Mouse (Mus musculus): ENCODE measurements at regions not wholly inside any gene's neighbourhood (a gene's known extent, or its start where the extent isn't known, plus 50 kb on each side); places are given as distances from the start of the nearest gene placed in this dataset.

GRCm38 (mm10) chr2:75324146-75324749 is 334.8 kb upstream of the Hnrnpa3 start:
- CTCF ChIA-PET, result no interaction called here

DNA sequence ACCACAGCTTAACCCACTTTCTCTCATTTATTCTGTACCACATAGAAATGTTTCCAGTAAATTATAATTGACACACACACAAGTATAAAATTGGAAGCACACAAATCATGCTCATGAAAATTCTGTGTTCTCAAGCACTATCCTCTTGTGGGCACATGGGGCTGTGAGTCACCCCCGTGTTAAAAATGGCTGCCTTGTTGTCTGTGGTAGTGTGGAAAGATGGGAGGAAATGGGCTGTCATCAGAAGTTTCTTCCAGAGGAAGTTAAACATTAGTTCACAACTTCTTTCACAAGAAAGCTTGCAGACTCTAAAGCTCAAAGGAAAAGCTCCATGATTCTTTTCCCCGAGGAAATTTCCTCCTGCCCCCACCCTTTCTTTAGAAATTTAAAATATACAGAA is 329.5 kb upstream of the Hnrnpa3 start:
- CTCF ChIA-PET, result no interaction called here

GRCm38 (mm10) chr2:75341310-75341709 is 317.8 kb upstream of the Hnrnpa3 start:
- CTCF ChIA-PET, result no interaction called here

GRCm38 (mm10) chr2:75341726-75342280 is 317.3 kb upstream of the Hnrnpa3 start:
- CTCF ChIA-PET, result no interaction called here

DNA sequence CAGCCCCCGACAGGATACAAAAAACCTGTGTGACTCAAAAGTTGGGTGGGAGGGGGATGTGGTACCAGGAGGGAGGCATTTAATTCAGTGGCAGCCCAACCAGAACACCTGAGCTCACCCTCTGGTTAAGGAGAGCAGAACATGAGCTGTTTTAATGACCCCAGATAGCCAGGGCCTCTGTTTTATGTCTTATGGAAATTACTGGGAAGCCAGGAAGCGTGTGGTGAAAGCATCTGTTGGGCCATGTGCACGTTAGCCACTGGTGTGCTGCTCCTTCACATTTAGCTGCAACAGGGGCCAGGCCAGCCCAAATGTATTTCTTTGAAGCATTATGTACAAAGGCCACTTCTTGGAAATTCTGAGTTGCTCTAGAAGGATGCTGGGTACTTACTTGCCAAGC is 308.2 kb upstream of the Hnrnpa3 start:
- CTCF ChIA-PET, result no interaction called here

DNA sequence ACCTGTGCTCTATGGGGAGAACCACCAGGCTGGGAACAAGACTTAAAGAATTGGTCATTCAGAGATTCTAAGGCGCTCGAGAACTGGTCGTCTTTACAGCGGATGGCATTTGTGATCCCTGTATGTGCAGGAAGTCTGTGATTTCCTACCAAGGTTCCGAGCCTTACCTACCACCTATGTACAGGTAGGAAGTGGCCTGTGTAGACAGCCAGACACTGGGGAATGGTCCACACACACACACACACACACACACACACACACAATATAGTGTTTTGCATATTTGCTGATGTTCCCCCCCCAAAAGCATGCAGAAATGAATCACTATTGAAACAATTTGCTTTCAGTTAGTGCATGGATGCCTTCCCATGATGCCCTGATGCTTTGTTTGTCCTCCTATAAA is 307.1 kb upstream of the Hnrnpa3 start:
- CTCF ChIA-PET, result no interaction called here

- CTCF ChIA-PET, result no interaction called here
Measured at GRCm38 (mm10) chr2:75352564-75352963, 306.5 kb upstream of the Hnrnpa3 start.

- CTCF ChIA-PET, result no interaction called here
Measured at GRCm38 (mm10) chr2:75356691-75357375, 302.2 kb upstream of the Hnrnpa3 start.

- CTCF ChIA-PET, result no interaction called here
Measured at GRCm38 (mm10) chr2:75357516-75357915, 301.5 kb upstream of the Hnrnpa3 start.

GRCm38 (mm10) chr2:75360936-75361335 is 298.1 kb upstream of the Hnrnpa3 start:
- CTCF ChIA-PET, result no interaction called here

DNA sequence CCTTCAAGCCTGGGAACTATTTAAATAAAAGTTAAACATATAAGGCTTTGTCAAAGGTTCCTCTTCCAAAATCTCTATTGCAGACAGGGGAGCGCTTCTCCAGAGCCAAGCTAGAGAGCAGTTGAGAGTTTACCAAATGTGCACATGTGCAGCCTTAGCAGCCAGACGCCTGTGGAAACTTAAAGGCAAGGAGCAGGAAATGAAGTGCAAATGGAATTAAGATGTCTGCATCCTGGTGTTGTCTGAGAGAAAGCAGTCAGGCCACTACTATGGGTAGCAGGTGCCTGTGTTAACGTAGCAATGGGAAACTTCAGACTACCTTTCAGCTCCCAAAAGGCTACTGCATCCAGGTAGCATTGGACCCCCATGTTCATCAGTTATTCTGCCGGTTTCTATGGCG is 282.4 kb upstream of the Hnrnpa3 start:
- CTCF ChIA-PET, result no interaction called here

- CTCF ChIA-PET, result no interaction called here
Measured at GRCm38 (mm10) chr2:75385551-75386263, 273.4 kb upstream of the Hnrnpa3 start.

DNA sequence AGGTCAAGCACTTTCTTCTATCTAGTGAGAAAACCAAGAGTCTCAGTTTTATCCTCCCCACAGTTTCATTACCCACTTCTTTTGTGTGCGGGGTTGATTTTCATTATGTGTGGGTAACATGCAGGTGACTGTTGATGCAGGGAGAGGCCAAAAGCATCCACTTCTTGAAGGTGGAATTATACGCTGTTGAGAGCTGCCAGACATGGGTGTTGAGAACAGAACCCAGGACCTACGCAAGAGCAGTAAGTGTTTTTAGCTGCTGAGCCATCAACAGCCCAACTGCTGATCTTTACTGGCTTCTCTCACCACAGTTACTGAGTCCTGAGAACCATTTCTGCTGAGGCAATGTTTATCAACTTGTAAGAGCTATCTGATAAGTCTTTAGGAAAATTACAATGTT is 272.4 kb upstream of the Hnrnpa3 start:
- CTCF ChIA-PET, result no interaction called here

DNA sequence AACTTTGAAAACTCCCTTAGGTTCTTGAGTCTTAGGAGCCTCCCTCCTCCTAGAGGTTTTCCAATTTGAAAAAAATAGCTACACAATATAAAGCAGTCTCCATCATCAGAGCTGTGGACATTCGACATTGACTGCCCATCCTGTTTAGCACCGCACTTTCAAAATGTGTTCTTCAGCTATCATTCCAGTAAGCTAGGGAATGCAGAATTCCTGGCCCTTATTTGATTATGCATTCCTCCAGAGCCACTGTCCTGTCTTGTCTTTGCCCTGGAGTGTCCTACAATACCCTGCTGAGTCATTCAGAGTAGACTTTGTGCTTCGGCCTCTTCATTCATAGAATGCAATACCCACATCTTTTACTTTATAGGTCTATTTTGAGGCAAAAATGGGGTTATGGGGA is 267.0 kb upstream of the Hnrnpa3 start:
- CTCF ChIA-PET, result no interaction called here

- CTCF ChIA-PET, result no interaction called here
Measured at GRCm38 (mm10) chr2:75394928-75395673, 264.0 kb upstream of the Hnrnpa3 start.

- CTCF ChIA-PET, result no interaction called here
Measured at GRCm38 (mm10) chr2:75396016-75396415, 263.0 kb upstream of the Hnrnpa3 start.

- CTCF ChIA-PET, result no interaction called here
Measured at GRCm38 (mm10) chr2:75400291-75400870, 258.7 kb upstream of the Hnrnpa3 start.

GRCm38 (mm10) chr2:75403791-75404190 is 255.3 kb upstream of the Hnrnpa3 start:
- CTCF ChIA-PET, result no interaction called here

GRCm38 (mm10) chr2:75405524-75406214 is 253.4 kb upstream of the Hnrnpa3 start:
- CTCF ChIA-PET, result no interaction called here

- CTCF ChIA-PET, result no interaction called here
Measured at GRCm38 (mm10) chr2:75406721-75407455, 252.2 kb upstream of the Hnrnpa3 start.

DNA sequence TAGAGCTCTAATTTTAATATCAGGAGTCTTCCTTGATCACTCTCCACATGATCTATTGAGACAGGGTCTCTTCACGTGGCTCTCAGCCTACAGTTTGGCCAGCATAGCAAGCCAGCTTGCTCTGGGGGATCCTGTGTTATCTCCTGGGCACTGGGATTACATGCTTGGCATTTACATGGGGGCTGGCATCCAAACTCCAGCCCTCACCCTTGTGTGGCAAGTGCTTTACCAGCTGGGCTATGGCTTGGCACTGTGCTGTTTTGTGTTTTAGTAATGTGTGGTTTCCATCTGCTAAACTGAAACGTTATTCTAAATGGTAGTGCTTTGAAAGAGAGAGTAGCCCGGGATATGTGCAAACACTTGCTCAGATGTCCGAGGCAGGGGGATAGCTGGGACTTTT is 251.5 kb upstream of the Hnrnpa3 start:
- CTCF ChIA-PET, result no interaction called here

All from spleen, embryonic (tissue).